18 mouse cellular contexts compared by ENCODE assay signal in genomic region chr13:28671543-28671942, GRCm38 (mm10).
A peak's percentile ranks its signal among the peaks of the same experiment; 100 is the strongest.
DNase-seq lines count a peak whose midpoint lies in the region; ATAC-seq lines count a peak whose summit lies in the region.
"Had no signal": no experiment of that assay in that cellular context is flagged by ENCODE, and none has a peak within 500 bp of the region (broad histone marks: within the 10 kb centered on the region; RNA-seq: fewer than 3 reads in every experiment).

No protein-coding gene starts in this region.

- 64% methylated on average over 11 of the region's 11 CpGs for WGBS in midbrain, embryonic 10.5 days
- WGBS in midbrain, embryonic 16.5 days: 68% methylated on average over 11 of the region's 11 CpGs
- 80% methylated on average over 11 of the region's 11 CpGs for WGBS in forebrain, embryonic 15.5 days

- no peaks in the 10 kb centered on the region for H3K9me3 ChIP-seq in midbrain, embryonic 10.5 days (replicated peaks)
- no peaks in the 10 kb centered on the region for H3K9me3 ChIP-seq in midbrain, embryonic 16.5 days (replicated peaks; ENCODE audit: control insufficient read depth, low read length, poor library complexity, severe bottlenecking)
- H3K9me3 ChIP-seq in forebrain, embryonic 15.5 days: no peaks in the 10 kb centered on the region
- H3K9me3 ChIP-seq: limb, embryonic 15.5 days had no signal

- peaks cover 22% of the 10 kb centered on the region for H3K36me3 ChIP-seq in midbrain, embryonic 10.5 days
- H3K36me3 ChIP-seq in midbrain, embryonic 16.5 days (ENCODE audit: control insufficient read depth, insufficient read depth, low read length): no peaks in the 10 kb centered on the region
- no peaks in the 10 kb centered on the region for H3K36me3 ChIP-seq in forebrain, embryonic 15.5 days
- H3K36me3 ChIP-seq: limb, embryonic 15.5 days had no signal

- H3K4me3 ChIP-seq in midbrain, embryonic 10.5 days: no peak overlapping the region
- H3K4me3 ChIP-seq in midbrain, embryonic 16.5 days (ENCODE audit: low read depth, low read length): no peak overlapping the region
- H3K4me3 ChIP-seq in forebrain, embryonic 15.5 days: no peak overlapping the region
- H3K4me3 ChIP-seq: limb, embryonic 15.5 days had no signal

- no peak overlapping the region for H3K4me2 ChIP-seq in midbrain, embryonic 16.5 days (ENCODE audit: low read length)
- no peak overlapping the region for H3K4me2 ChIP-seq in forebrain, embryonic 15.5 days (replicated peaks)
- H3K4me2 ChIP-seq: limb, embryonic 15.5 days; midbrain, embryonic 11.5 days had no signal

- H3K9ac ChIP-seq in midbrain, embryonic 16.5 days (ENCODE audit: low read depth, low read length): no peak overlapping the region
- H3K9ac ChIP-seq in forebrain, embryonic 15.5 days (replicated peaks): no peak overlapping the region
- H3K9ac ChIP-seq: limb, embryonic 15.5 days; liver, postnatal 0 days had no signal

- H3K27ac ChIP-seq in midbrain, embryonic 10.5 days (replicated peaks): peak overlapping the region; percentile 33; the same call in 1 of the 2 replicates
- H3K27ac ChIP-seq in midbrain, embryonic 16.5 days (ENCODE audit: low read length): no peak overlapping the region
- H3K27ac ChIP-seq in forebrain, embryonic 15.5 days (replicated peaks): no peak overlapping the region
- H3K27ac ChIP-seq: limb, embryonic 15.5 days had no signal

- no peaks in the 10 kb centered on the region for H3K27me3 ChIP-seq in midbrain, embryonic 10.5 days (ENCODE audit: low read depth, poor library complexity, severe bottlenecking)
- H3K27me3 ChIP-seq in midbrain, embryonic 16.5 days (ENCODE audit: control insufficient read depth, insufficient read depth, low read depth, low read length): no peaks in the 10 kb centered on the region
- no peaks in the 10 kb centered on the region for H3K27me3 ChIP-seq in forebrain, embryonic 15.5 days
- H3K27me3 ChIP-seq: limb, embryonic 15.5 days had no signal

- H3K4me1 ChIP-seq in midbrain, embryonic 10.5 days: peaks cover 39% of the 10 kb centered on the region
- no peaks in the 10 kb centered on the region for H3K4me1 ChIP-seq in midbrain, embryonic 16.5 days (ENCODE audit: control insufficient read depth, insufficient read depth, low read length)
- H3K4me1 ChIP-seq in forebrain, embryonic 15.5 days: peaks cover 17% of the 10 kb centered on the region

- DNase-seq in midbrain, embryonic 10.5 days (ENCODE audit: low spot score): no peak
- peak; percentile 11 to 47 for DNase-seq in kidney, adult 8-10 months
- peak; percentile 39 for DNase-seq in kidney, postnatal 10 days
- DNase-seq in skeletal muscle tissue, adult 2 months (ENCODE audit: low read depth, low spot score): peak; percentile 32
- no peak for DNase-seq in urinary bladder, postnatal 14 days (ENCODE audit: low spot score)
- DNase-seq: adrenal gland, postnatal 36 days; cerebellum, adult 9-10 months; embryo, embryonic 11 days; gastrocnemius, postnatal 10 days; layer of hippocampus, adult 9-11 months; liver, postnatal 0 days; lung, postnatal 4 days; spleen, adult 18-20 months had no signal

- ATAC-seq in midbrain, embryonic 16.5 days: no peak
- ATAC-seq in forebrain, embryonic 15.5 days (replicated peaks): no peak
- ATAC-seq: forebrain, embryonic 14.5 days; liver, postnatal 0 days had no signal

Comparison
In these comparisons a context has a peak if more than half of its experiments do, and no peak if none do; other contexts are left out.
1. DNase-seq: peak in kidney, adult 8-10 months (2 of 2), kidney, postnatal 10 days (single experiment) and skeletal muscle tissue, adult 2 months (single experiment); none in midbrain, embryonic 10.5 days (single experiment) and urinary bladder, postnatal 14 days (single experiment).